Mouse (Mus musculus) embryonic facial prominence, embryonic 10.5 days (tissue): Measurements from ENCODE around the gene Wnt9a. TPM values are rescaled to one million over a fixed set of nuclear protein-coding genes. Genes with fewer than 3 reads are reported as not detected.
A peak's percentile ranks its signal among the peaks of the same experiment; 100 is the strongest.
"Not testable (repeated sequence)": the region's sequence is repeated elsewhere in the genome, so short reads cannot be mapped to it uniquely, and the experiment has no call there.

Source experiments
- DNase-seq: peaks from one replicate; pipeline ENCODE4 v3.0.0-alpha.2; 2017; ENCODE audit warnings: low spot score
- H3K27ac ChIP-seq: fragments of 300-500 bp; sonication (generic); replicated peaks from 2 replicates; pipeline ENCODE4 v1.5.1; 2016; ENCODE audit warnings: mild to moderate bottlenecking
- H3K27me3 ChIP-seq: fragments of 300-500 bp; sonication (generic); replicated peaks from 2 replicates; pipeline ENCODE4 v1.6.1; 2016; ENCODE audit warnings: low read depth, mild to moderate bottlenecking; ENCODE audit not compliant: poor library complexity, severe bottlenecking
- H3K36me3 ChIP-seq: fragments of 300-500 bp; sonication (generic); replicated peaks from 2 replicates; pipeline ENCODE4 v1.6.1; 2016; ENCODE audit warnings: mild to moderate bottlenecking, moderate library complexity
- H3K4me1 ChIP-seq: fragments of 300-500 bp; sonication (generic); 2 replicates; pipeline ENCODE4 v1.6.1; 2016
- H3K4me3 ChIP-seq: fragments of 300-500 bp; sonication (generic); 2 replicates; pipeline ENCODE4 v1.5.1; 2016; ENCODE audit warnings: mild to moderate bottlenecking, moderate library complexity
- H3K9me3 ChIP-seq: fragments of 300-500 bp; sonication (generic); 2 replicates; pipeline ENCODE4 v1.6.1; 2016; ENCODE audit warnings: mild to moderate bottlenecking
- WGBS: fragments of 180-500 bp; shearing (Covaris S2); methylation state at CpG from one replicate; pipeline ENCODE4 v1.1.7; 2016; 5-methylcytosine and 5-hydroxymethylcytosine counted together
- polyA plus RNA-seq: library from polyadenylated mRNA; unstranded; fragments of >200 nt; fragmentation: Nextera tagmentation; extraction: Ambion mirVana; gene quantifications from 2 replicates; pipeline ENCODE4 v1.2.1, GENCODE M21; 2016

Wnt9a gene
- polyA plus RNA-seq, 1 experiment from 2014 or later = 2.6 TPM

- peaks cover 5% of the 10 kb centered on the region; the same call in 1 of the 2 replicates for H3K9me3 ChIP-seq
- H3K4me1 ChIP-seq = peaks cover 29% of the 10 kb centered on the region
- 75% methylated on average over 2 of the region's 2 CpGs for WGBS
- peak overlapping the region; percentile 76 for H3K27ac ChIP-seq
- no peaks in the 10 kb centered on the region for H3K27me3 ChIP-seq
- no peaks in the 10 kb centered on the region for H3K36me3 ChIP-seq
- no peak overlapping the region for H3K4me3 ChIP-seq
- DNase-seq = no peak
These were observed 43.6 kb downstream of the Wnt9a start for GRCm38 (mm10) chr11:59350326-59350725.

GRCm38 (mm10) chr11:59354793-59355192 is 48.1 kb downstream of the Wnt9a start:
- Histone ChIP-seq H3K27ac (no peak overlapping the region), H3K4me3 (no peak overlapping the region), H3K36me3 (no peaks in the 10 kb centered on the region), H3K27me3 (no peaks in the 10 kb centered on the region), H3K4me1 (peaks cover 17% of the 10 kb centered on the region), H3K9me3 (no peaks in the 10 kb centered on the region)
- DNase-seq = no peak
- WGBS = 84% methylated on average over 4 of the region's 4 CpGs

GRCm38 (mm10) chr11:59356874-59357289 is 50.2 kb downstream of the Wnt9a start:
- no peak overlapping the region for H3K4me3 ChIP-seq
- DNase-seq = no peak
- no peaks in the 10 kb centered on the region for H3K9me3 ChIP-seq
- 67% methylated on average over 11 of the region's 11 CpGs for WGBS
- H3K36me3 ChIP-seq = no peaks in the 10 kb centered on the region
- peaks cover 7% of the 10 kb centered on the region for H3K4me1 ChIP-seq
- no peak overlapping the region; the same call in 1 of the 2 replicates for H3K27ac ChIP-seq
- H3K27me3 ChIP-seq = no peaks in the 10 kb centered on the region

- no peaks in the 10 kb centered on the region for H3K36me3 ChIP-seq
- no peak for DNase-seq
- H3K27ac ChIP-seq = no peak overlapping the region
- H3K27me3 ChIP-seq = no peaks in the 10 kb centered on the region
- H3K9me3 ChIP-seq = no peaks in the 10 kb centered on the region
- H3K4me1 ChIP-seq = peaks cover 11% of the 10 kb centered on the region
- H3K4me3 ChIP-seq = no peak overlapping the region
- 89% methylated on average over 9 of the region's 9 CpGs for WGBS
These were observed 54.6 kb downstream of the Wnt9a start for GRCm38 (mm10) chr11:59361291-59361690.

- Histone ChIP-seq H3K27ac (peak overlapping the region; percentile 64), H3K4me3 (no peak overlapping the region), H3K9me3 (no peaks in the 10 kb centered on the region), H3K27me3 (no peaks in the 10 kb centered on the region), H3K36me3 (no peaks in the 10 kb centered on the region), H3K4me1 (peaks cover 4% of the 10 kb centered on the region; the same call in 1 of the 2 replicates)
- 87% methylated on average over 9 of the region's 9 CpGs for WGBS
- no peak for DNase-seq
These were observed 57.3 kb downstream of the Wnt9a start for GRCm38 (mm10) chr11:59364007-59364406.

- peak overlapping the region; percentile 64 for H3K27ac ChIP-seq
- 64% methylated on average over 3 of the region's 3 CpGs for WGBS
These were observed 57.7 kb downstream of the Wnt9a start for GRCm38 (mm10) chr11:59364417-59364816.

GRCm38 (mm10) chr11:59366031-59366430 is 59.3 kb downstream of the Wnt9a start:
- H3K4me1 ChIP-seq = peaks cover 4% of the 10 kb centered on the region; the same call in 1 of the 2 replicates
- H3K36me3 ChIP-seq = no peaks in the 10 kb centered on the region
- H3K27ac ChIP-seq = no peak overlapping the region
- H3K9me3 ChIP-seq = no peaks in the 10 kb centered on the region
- DNase-seq = no peak
- WGBS = 80% methylated on average over 3 of the region's 3 CpGs
- no peak overlapping the region for H3K4me3 ChIP-seq
- no peaks in the 10 kb centered on the region for H3K27me3 ChIP-seq

More at GRCm38 (mm10) chr11:59364417-59364816, 57.7 kb downstream of the Wnt9a start:
- H3K9me3 ChIP-seq = no peaks in the 10 kb centered on the region
- peaks cover 4% of the 10 kb centered on the region; the same call in 1 of the 2 replicates for H3K4me1 ChIP-seq
- H3K4me3 ChIP-seq = no peak overlapping the region
- DNase-seq = no peak
- no peaks in the 10 kb centered on the region for H3K27me3 ChIP-seq
- H3K36me3 ChIP-seq = no peaks in the 10 kb centered on the region

GRCm38 (mm10) chr11:59366633-59367032 is 59.9 kb downstream of the Wnt9a start:
- H3K27ac ChIP-seq = no peak overlapping the region
- DNase-seq = peak; percentile 64
- H3K4me3 ChIP-seq = no peak overlapping the region
- 31% methylated on average over 3 of the region's 3 CpGs for WGBS
- no peaks in the 10 kb centered on the region for H3K27me3 ChIP-seq
- H3K4me1 ChIP-seq = peaks cover 4% of the 10 kb centered on the region; the same call in 1 of the 2 replicates
- H3K9me3 ChIP-seq = no peaks in the 10 kb centered on the region
- no peaks in the 10 kb centered on the region for H3K36me3 ChIP-seq

GRCm38 (mm10) chr11:59367955-59368354 is 61.2 kb downstream of the Wnt9a start:
- not testable (repeated sequence) for H3K4me1 ChIP-seq, H3K4me3 ChIP-seq, H3K9me3 ChIP-seq, DNase-seq, H3K27me3 ChIP-seq, H3K36me3 ChIP-seq, H3K27ac ChIP-seq
- 85% methylated on average over 4 of the region's 4 CpGs for WGBS

- no peaks in the 10 kb centered on the region for H3K9me3 ChIP-seq
- WGBS = 83% methylated on average over 11 of the region's 11 CpGs
- no peak overlapping the region for H3K4me3 ChIP-seq
- DNase-seq = no peak
- H3K4me1 ChIP-seq = no peaks in the 10 kb centered on the region
- H3K27me3 ChIP-seq = no peaks in the 10 kb centered on the region
- no peak overlapping the region for H3K27ac ChIP-seq
- H3K36me3 ChIP-seq = no peaks in the 10 kb centered on the region
These were observed 63.1 kb downstream of the Wnt9a start for GRCm38 (mm10) chr11:59369848-59370247.

- no peak for DNase-seq
- no peak within 1 kb of the TSS for H3K4me3 ChIP-seq
- no peaks in the 10 kb centered on the region for H3K27me3 ChIP-seq
- no peaks in the 10 kb centered on the region for H3K4me1 ChIP-seq
- H3K9me3 ChIP-seq = no peaks in the 10 kb centered on the region
- 79% methylated on average over 16 of the region's 16 CpGs for WGBS
- H3K36me3 ChIP-seq = no peaks in the 10 kb centered on the region
- H3K27ac ChIP-seq = no peak within 1 kb of the TSS
These were observed 68.7 kb downstream of the Wnt9a start, which contains the start of gene Prss38 for GRCm38 (mm10) chr11:59375475-59375874. Gene Prss38, minus strand, starts transcription at chr11:59375657.

GRCm38 (mm10) chr11:59377999-59378398 is 71.3 kb downstream of the Wnt9a start:
- 82% methylated on average over 3 of the region's 3 CpGs for WGBS
- Histone ChIP-seq H3K27me3 (no peaks in the 10 kb centered on the region), H3K27ac (no peak overlapping the region)

GRCm38 (mm10) chr11:59379547-59379946 is 72.8 kb downstream of the Wnt9a start:
- DNase-seq = no peak
- Histone ChIP-seq H3K9me3 (no peaks in the 10 kb centered on the region), H3K27me3 (no peaks in the 10 kb centered on the region), H3K4me1 (peaks cover 18% of the 10 kb centered on the region), H3K36me3 (no peaks in the 10 kb centered on the region), H3K4me3 (no peak overlapping the region), H3K27ac (no peak overlapping the region)

More at GRCm38 (mm10) chr11:59377999-59378398, 71.3 kb downstream of the Wnt9a start:
- H3K9me3 ChIP-seq = no peaks in the 10 kb centered on the region
- H3K36me3 ChIP-seq = no peaks in the 10 kb centered on the region
- 0 out of 2 replicates have a peak, but pooled peaks cover 3% of the 10 kb centered on the region for H3K4me1 ChIP-seq
- no peak overlapping the region for H3K4me3 ChIP-seq
- no peak for DNase-seq
